Comparison of ENCODE assay signal across 23 mouse cellular contexts in genomic region chr4:103136946-103137345, GRCm38 (mm10). TPM values are rescaled to one million over a fixed set of nuclear protein-coding genes. Genes with fewer than 3 reads are reported as not detected.
DNase-seq lines count a peak whose midpoint lies in the region; ATAC-seq and TF ChIP-seq lines count a peak whose summit lies in the region.
"Had no signal": no experiment of that assay in that cellular context is flagged by ENCODE, and none has a peak within 500 bp of the region (broad histone marks: within the 10 kb centered on the region; RNA-seq: fewer than 3 reads in every experiment).

No protein-coding gene starts in this region.

- DNase-seq in kidney, postnatal 0 days (ENCODE audit: low spot score) = peak; percentile 4
- DNase-seq in kidney, postnatal 4 days = no peak
- DNase-seq in 416B (ENCODE audit: low read depth) = peak; percentile 75
- no peak for DNase-seq in G1E (ENCODE audit: low spot score)
- no peak for DNase-seq in hindbrain, embryonic 14.5 days (ENCODE audit: low spot score)
- no peak for DNase-seq in right cerebral cortex, adult 18-20 months
- no peak for DNase-seq in liver, embryonic 11.5 days (ENCODE audit: low spot score)
- DNase-seq: adrenal gland, adult 2 months; adrenal gland, postnatal 25 days; cerebellum, adult 11-12 months; cerebellum, adult 8-10 months; cerebellum, postnatal 10 days; cerebellum, postnatal 36 days; gastrocnemius, postnatal 10 days; gastrocnemius, postnatal 36 days; heart, adult 11 months had no signal

- peaks cover 24% of the 10 kb centered on the region for H3K36me3 ChIP-seq in kidney, postnatal 0 days (ENCODE audit: insufficient read depth, low read length)
- peaks cover 59% of the 10 kb centered on the region for H3K36me3 ChIP-seq in G1E (replicated peaks)
- H3K36me3 ChIP-seq in hindbrain, embryonic 14.5 days (replicated peaks; ENCODE audit: control insufficient read depth, insufficient read depth) = peaks cover 50% of the 10 kb centered on the region
- peaks cover 19% of the 10 kb centered on the region for H3K36me3 ChIP-seq in liver, embryonic 11.5 days (ENCODE audit: control insufficient read depth, insufficient read depth, low read length)

- H3K4me3 ChIP-seq in kidney, postnatal 0 days (replicated peaks; ENCODE audit: low read depth, low read length) = no peak overlapping the region
- no peak overlapping the region for H3K4me3 ChIP-seq in G1E (ENCODE audit: low read depth, low read length)
- no peak overlapping the region for H3K4me3 ChIP-seq in hindbrain, embryonic 14.5 days (replicated peaks; ENCODE audit: low read length)
- no peak overlapping the region for H3K4me3 ChIP-seq in liver, embryonic 11.5 days (ENCODE audit: low read depth, low read length)
- H3K4me3 ChIP-seq: forebrain, embryonic 10.5 days; forebrain, embryonic 13.5 days; hindbrain, embryonic 13.5 days had no signal

- TF ChIP-seq CTCF in kidney, postnatal 0 days (IDR thresholded peaks at IDR 0.05; ENCODE audit: low read depth) = no peak
- TF ChIP-seq CTCF in G1E (IDR thresholded peaks at IDR 0.05; ENCODE audit: low read depth, low read length) = no peak

- H3K9ac ChIP-seq in kidney, postnatal 0 days (ENCODE audit: low read depth, low read length) = no peak overlapping the region
- H3K9ac ChIP-seq in hindbrain, embryonic 14.5 days = no peak overlapping the region
- no peak overlapping the region for H3K9ac ChIP-seq in liver, embryonic 11.5 days (ENCODE audit: low read depth, low read length)
- H3K9ac ChIP-seq: forebrain, embryonic 13.5 days; hindbrain, embryonic 13.5 days had no signal

- no peaks in the 10 kb centered on the region for H3K9me3 ChIP-seq in kidney, postnatal 0 days (replicated peaks; ENCODE audit: low read length)
- no peaks in the 10 kb centered on the region for H3K9me3 ChIP-seq in G1E (replicated peaks)
- no peaks in the 10 kb centered on the region for H3K9me3 ChIP-seq in hindbrain, embryonic 14.5 days (ENCODE audit: control insufficient read depth, low read length)
- no peaks in the 10 kb centered on the region for H3K9me3 ChIP-seq in liver, embryonic 11.5 days (ENCODE audit: control insufficient read depth, low read length)
- H3K9me3 ChIP-seq: forebrain, embryonic 10.5 days; forebrain, embryonic 13.5 days; hindbrain, embryonic 13.5 days had no signal

- H3K27me3 ChIP-seq in kidney, postnatal 0 days (ENCODE audit: insufficient read depth, low read length) = no peaks in the 10 kb centered on the region
- no peaks in the 10 kb centered on the region for H3K27me3 ChIP-seq in G1E (ENCODE audit: insufficient read depth, low read length)
- H3K27me3 ChIP-seq in hindbrain, embryonic 14.5 days (ENCODE audit: control insufficient read depth, insufficient read depth, low read length) = no peaks in the 10 kb centered on the region
- no peaks in the 10 kb centered on the region for H3K27me3 ChIP-seq in liver, embryonic 11.5 days (replicated peaks; ENCODE audit: control insufficient read depth, insufficient read depth, low read length)
- H3K27me3 ChIP-seq: forebrain, embryonic 13.5 days; hindbrain, embryonic 13.5 days had no signal

- WGBS in kidney, postnatal 0 days = 51% methylated on average over 1 of the region's 1 CpGs
- 78% methylated on average over 1 of the region's 1 CpGs for WGBS in hindbrain, embryonic 14.5 days
- WGBS in liver, embryonic 11.5 days = 50% methylated on average over 1 of the region's 1 CpGs

- no peak overlapping the region for H3K27ac ChIP-seq in kidney, postnatal 0 days
- H3K27ac ChIP-seq in hindbrain, embryonic 14.5 days = no peak overlapping the region
- H3K27ac ChIP-seq in liver, embryonic 11.5 days (ENCODE audit: low read depth, low read length) = no peak overlapping the region
- H3K27ac ChIP-seq: forebrain, embryonic 10.5 days; forebrain, embryonic 13.5 days; hindbrain, embryonic 13.5 days; hindbrain, postnatal 0 days had no signal

- H3K4me1 ChIP-seq in kidney, postnatal 0 days (replicated peaks; ENCODE audit: insufficient read depth, low read length) = no peaks in the 10 kb centered on the region
- H3K4me1 ChIP-seq in G1E (ENCODE audit: insufficient read depth, low read depth, low read length) = peaks cover 4% of the 10 kb centered on the region
- H3K4me1 ChIP-seq in hindbrain, embryonic 14.5 days (replicated peaks; ENCODE audit: control insufficient read depth, insufficient read depth, low read length) = no peaks in the 10 kb centered on the region
- no peaks in the 10 kb centered on the region for H3K4me1 ChIP-seq in liver, embryonic 11.5 days (replicated peaks; ENCODE audit: control insufficient read depth, insufficient read depth, low read length)
- H3K4me1 ChIP-seq: forebrain, embryonic 10.5 days; forebrain, embryonic 13.5 days; hindbrain, embryonic 13.5 days had no signal

- no peak overlapping the region for H3K4me2 ChIP-seq in kidney, postnatal 0 days (ENCODE audit: low read length)
- H3K4me2 ChIP-seq in hindbrain, embryonic 14.5 days (replicated peaks) = no peak overlapping the region
- no peak overlapping the region for H3K4me2 ChIP-seq in liver, embryonic 11.5 days
- H3K4me2 ChIP-seq: forebrain, embryonic 13.5 days; heart, embryonic 11.5 days; hindbrain, embryonic 13.5 days had no signal

- ATAC-seq in kidney, postnatal 0 days (replicated peaks; ENCODE audit: low FRiP score, low read depth) = no peak
- ATAC-seq in G1E (ENCODE audit: extremely low read depth, insufficient number of reproducible peaks, low FRiP score, poor library complexity, severe bottlenecking) = peak; percentile 58
- 0 out of 2 replicates have a peak, but pooled peaks have one; percentile 25 for ATAC-seq in granulocyte monocyte progenitor cell, adult 5-6 weeks (replicated peaks; ENCODE audit: poor library complexity, severe bottlenecking)
- no peak for ATAC-seq in hindbrain, embryonic 14.5 days (ENCODE audit: low FRiP score)
- no peak for ATAC-seq in liver, embryonic 11.5 days (replicated peaks; ENCODE audit: low FRiP score)
- ATAC-seq: forebrain, embryonic 13.5 days; forebrain, embryonic 16.5 days; hindbrain, postnatal 0 days had no signal

RNA-seq across cellular contexts. Expression of gene Wdr78, which starts 22.6 kb away (rescaled TPM):
- polyA plus RNA-seq in kidney, postnatal 0 days (2015; fragmentation: Nextera tagmentation; extraction: Ambion mirVana) = 1.4 and 1.6 TPM in 2 replicates
- total RNA-seq in G1E (2014; fragmentation: Nextera tagmentation) (3.8 and 5.4 TPM in 2 replicates), G1E (2017) (0.87 and 1.0 TPM in 2 replicates)
- 0.59 and 0.81 TPM in 2 replicates for polyA plus RNA-seq in G1E (2012)
- total RNA-seq in granulocyte monocyte progenitor cell, adult 5-6 weeks (2014; fragmentation: Nextera tagmentation) = 1.7 and 8.1 TPM in 2 replicates
- 1.2 and 1.7 TPM in 2 replicates for total RNA-seq in granulocyte monocyte progenitor cell, adult 5-6 weeks (2017)
- 7.2 and 7.4 TPM in 2 replicates for polyA plus RNA-seq in hindbrain, embryonic 14.5 days (2014; fragmentation: Nextera tagmentation; extraction: Ambion mirVana)
- polyA plus RNA-seq in liver, embryonic 11.5 days (2014; fragmentation: Nextera tagmentation; extraction: Ambion mirVana) = 2.0 TPM in 2 replicates

RNA-seq across cellular contexts. Expression of gene Mier1, which starts 22.8 kb away (rescaled TPM):
- 41.4 and 41.9 TPM in 2 replicates for polyA plus RNA-seq in kidney, postnatal 0 days (2015; fragmentation: Nextera tagmentation; extraction: Ambion mirVana)
- total RNA-seq in G1E (2014; fragmentation: Nextera tagmentation) (98.3 and 107 TPM in 2 replicates), G1E (2017) (55.0 and 74.0 TPM in 2 replicates)
- polyA plus RNA-seq in G1E (2012) = 15.4 and 17.8 TPM in 2 replicates
- 50.9 and 69.9 TPM in 2 replicates for total RNA-seq in granulocyte monocyte progenitor cell, adult 5-6 weeks (2014; fragmentation: Nextera tagmentation)
- total RNA-seq in granulocyte monocyte progenitor cell, adult 5-6 weeks (2017) = 60.5 and 63.6 TPM in 2 replicates
- polyA plus RNA-seq in hindbrain, embryonic 14.5 days (2014; fragmentation: Nextera tagmentation; extraction: Ambion mirVana) = 31.4 and 33.2 TPM in 2 replicates
- polyA plus RNA-seq in liver, embryonic 11.5 days (2014; fragmentation: Nextera tagmentation; extraction: Ambion mirVana) = 36.7 and 41.3 TPM in 2 replicates

Comparison
In these comparisons a context has a peak if more than half of its experiments do, and no peak if none do; other contexts are left out.
1. DNase-seq: peak in kidney, postnatal 0 days (single experiment) and 416B (single experiment); none in kidney, postnatal 4 days (0 of 2), G1E (single experiment), hindbrain, embryonic 14.5 days (single experiment), right cerebral cortex, adult 18-20 months (single experiment) and liver, embryonic 11.5 days (single experiment).
2. ATAC-seq: peak in G1E (single experiment) and granulocyte monocyte progenitor cell, adult 5-6 weeks (single experiment); none in kidney, postnatal 0 days (single experiment), hindbrain, embryonic 14.5 days (single experiment) and liver, embryonic 11.5 days (single experiment).